Mouse (Mus musculus): ENCODE results near the gene Cdc37l1. TPM values are rescaled to one million over a fixed set of nuclear protein-coding genes. Genes with fewer than 3 reads are reported as not detected.
"Not testable (repeated sequence)": the region's sequence is repeated elsewhere in the genome, so short reads cannot be mapped to it uniquely, and the experiment has no call there.

The Cdc37l1 gene
- polyA plus RNA-seq, 1 experiment from 2014 or later: 34.9 TPM

DNA sequence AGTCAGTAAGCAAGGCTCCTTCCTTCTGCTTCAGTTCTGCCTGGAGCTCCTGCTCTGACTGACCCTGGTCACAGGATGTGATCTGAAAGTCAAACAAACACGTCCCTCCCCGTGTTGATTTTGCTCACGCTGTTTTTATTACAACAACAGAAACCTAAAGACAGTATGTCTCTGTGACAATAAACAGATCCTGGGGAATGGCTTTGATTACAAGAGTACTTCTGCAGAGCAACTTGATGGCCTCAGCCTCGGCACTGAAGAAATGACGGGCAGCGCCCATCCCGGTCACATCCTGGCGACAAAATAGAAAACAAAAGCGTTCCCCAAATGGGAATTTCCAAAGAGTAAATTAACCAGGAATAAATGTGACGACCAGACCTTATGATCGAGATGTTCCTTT is 19.9 kb upstream of the Cdc37l1 start:
- WGBS: 53% methylated on average over 11 of the region's 11 CpGs
- no peak overlapping the region for H3K9ac ChIP-seq
- H3K4me1 ChIP-seq: peaks cover 7% of the 10 kb centered on the region; the same call in 1 of the 2 replicates
- no peak for ATAC-seq (ENCODE audit: insufficient number of reproducible peaks, low FRiP score, low TSS enrichment, low read depth)
- H3K4me3 ChIP-seq: no peak overlapping the region
- H3K36me3 ChIP-seq: no peaks in the 10 kb centered on the region
- no peak overlapping the region for H3K4me2 ChIP-seq
- H3K9me3 ChIP-seq: no peaks in the 10 kb centered on the region
- H3K27me3 ChIP-seq: peaks cover 3% of the 10 kb centered on the region; the same call in 1 of the 2 replicates
- no peak overlapping the region for H3K27ac ChIP-seq

DNA sequence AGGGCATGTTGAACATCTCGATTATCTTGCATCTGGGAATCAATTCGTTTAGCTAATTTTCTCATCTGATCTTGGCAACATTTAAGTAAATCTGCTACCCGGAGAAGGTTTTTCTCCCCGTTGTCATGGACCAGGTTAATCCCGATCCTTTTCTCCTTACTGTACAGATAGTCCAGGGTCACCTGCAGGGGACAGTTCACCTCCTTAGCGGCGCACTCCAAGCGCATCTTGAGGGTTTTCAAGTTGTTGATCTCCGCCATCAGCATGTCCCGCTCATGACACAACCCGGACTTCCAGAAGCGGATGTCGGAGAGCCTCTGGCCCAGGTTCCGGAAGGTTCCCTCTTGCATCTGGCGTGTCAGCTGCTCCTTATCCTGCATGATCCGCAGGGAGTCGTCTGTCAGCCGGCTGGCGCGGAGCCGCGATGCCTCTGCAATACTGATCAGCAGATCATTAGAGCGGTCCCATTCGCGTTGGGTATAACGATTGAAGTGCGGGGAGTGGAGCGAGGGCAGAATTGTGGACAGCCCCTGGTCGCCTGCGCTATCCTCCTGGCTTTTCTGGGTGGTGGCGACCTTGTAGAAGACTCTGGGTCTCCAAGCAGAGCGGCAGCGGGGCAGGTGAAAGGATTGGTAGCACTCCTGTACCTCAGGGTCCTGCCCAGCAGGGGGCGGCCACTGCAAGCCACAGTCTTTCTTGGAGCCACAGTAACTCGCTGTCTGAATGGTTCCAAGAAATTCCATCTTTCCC is 15.1 kb upstream of the Cdc37l1 start:
- H3K36me3 ChIP-seq: no peaks in the 10 kb centered on the region
- no peaks in the 10 kb centered on the region for H3K9me3 ChIP-seq
- H3K27me3 ChIP-seq: peaks cover 6% of the 10 kb centered on the region; the same call in 1 of the 2 replicates
- no peak overlapping the region for H3K27ac ChIP-seq
- 16% methylated on average over 35 of the region's 35 CpGs for WGBS
- peak overlapping the region; percentile 64 for H3K4me2 ChIP-seq
- peaks cover 4% of the 10 kb centered on the region; the same call in 1 of the 2 replicates for H3K4me1 ChIP-seq
- H3K9ac ChIP-seq: no peak overlapping the region
- no peak for ATAC-seq (ENCODE audit: insufficient number of reproducible peaks, low FRiP score, low TSS enrichment, low read depth)
- peak overlapping the region; percentile 31 for H3K4me3 ChIP-seq

DNA sequence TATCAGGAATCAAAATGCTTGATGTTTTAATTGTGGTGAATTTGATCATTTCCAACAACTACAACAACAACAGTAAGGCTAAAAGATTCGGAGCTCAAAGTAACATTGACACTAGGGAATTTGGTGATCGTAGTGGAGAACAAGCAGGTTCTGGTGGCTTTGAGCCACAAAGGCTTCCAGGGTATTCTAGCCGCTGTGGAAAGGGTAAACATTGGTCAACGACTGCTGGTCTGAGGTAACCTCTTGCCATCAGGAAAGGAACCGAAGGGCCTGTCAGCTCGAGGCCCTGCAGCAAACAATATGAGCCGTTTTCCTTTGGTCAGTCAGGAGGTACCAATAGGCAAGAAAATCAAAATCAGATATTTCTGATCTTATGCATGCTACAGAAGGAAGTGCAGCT is 7.5 kb upstream of the Cdc37l1 start:
- Histone ChIP-seq H3K9me3 (no peaks in the 10 kb centered on the region), H3K4me2 (no peak overlapping the region), H3K4me1 (no peaks in the 10 kb centered on the region), H3K36me3 (no peaks in the 10 kb centered on the region), H3K27me3 (no peaks in the 10 kb centered on the region), H3K4me3 (no peak overlapping the region), H3K9ac (no peak overlapping the region), H3K27ac (no peak overlapping the region)
- ATAC-seq (ENCODE audit: insufficient number of reproducible peaks, low FRiP score, low TSS enrichment, low read depth): no peak
- WGBS: 75% methylated on average over 7 of the region's 7 CpGs

DNA sequence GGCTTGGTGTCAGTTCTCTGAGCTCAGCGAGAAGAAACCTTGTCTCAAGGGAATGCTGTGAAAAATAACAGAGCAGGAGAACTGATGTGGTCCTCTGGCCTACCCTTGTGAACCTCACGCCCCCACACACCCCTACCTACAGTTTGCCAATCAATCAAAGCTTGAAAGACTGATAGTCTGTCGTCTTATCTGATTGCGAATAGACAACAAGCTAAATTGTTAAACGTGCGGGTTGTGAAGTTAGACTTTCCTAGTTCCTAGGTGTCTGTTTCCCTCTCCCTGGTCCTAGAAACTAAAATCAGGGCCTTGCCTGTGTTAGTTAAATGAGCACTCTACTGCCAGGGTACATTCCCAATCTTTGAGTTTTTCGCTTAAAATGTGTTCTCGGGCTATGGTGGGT is 637 bp upstream of the Cdc37l1 start:
- no peak for ATAC-seq (ENCODE audit: insufficient number of reproducible peaks, low FRiP score, low TSS enrichment, low read depth)
- no peaks in the 10 kb centered on the region for H3K27me3 ChIP-seq
- 69% methylated on average over 8 of the region's 8 CpGs for WGBS
- H3K36me3 ChIP-seq: peaks cover 7% of the 10 kb centered on the region; the same call in 1 of the 2 replicates
- H3K9me3 ChIP-seq: no peaks in the 10 kb centered on the region
- peaks cover 17% of the 10 kb centered on the region for H3K4me1 ChIP-seq
- H3K27ac ChIP-seq: peak overlapping the region; percentile 91
- peak overlapping the region; percentile 96 for H3K4me3 ChIP-seq
- peak overlapping the region; percentile 71 for H3K9ac ChIP-seq
- peak overlapping the region; percentile 76 for H3K4me2 ChIP-seq

DNA sequence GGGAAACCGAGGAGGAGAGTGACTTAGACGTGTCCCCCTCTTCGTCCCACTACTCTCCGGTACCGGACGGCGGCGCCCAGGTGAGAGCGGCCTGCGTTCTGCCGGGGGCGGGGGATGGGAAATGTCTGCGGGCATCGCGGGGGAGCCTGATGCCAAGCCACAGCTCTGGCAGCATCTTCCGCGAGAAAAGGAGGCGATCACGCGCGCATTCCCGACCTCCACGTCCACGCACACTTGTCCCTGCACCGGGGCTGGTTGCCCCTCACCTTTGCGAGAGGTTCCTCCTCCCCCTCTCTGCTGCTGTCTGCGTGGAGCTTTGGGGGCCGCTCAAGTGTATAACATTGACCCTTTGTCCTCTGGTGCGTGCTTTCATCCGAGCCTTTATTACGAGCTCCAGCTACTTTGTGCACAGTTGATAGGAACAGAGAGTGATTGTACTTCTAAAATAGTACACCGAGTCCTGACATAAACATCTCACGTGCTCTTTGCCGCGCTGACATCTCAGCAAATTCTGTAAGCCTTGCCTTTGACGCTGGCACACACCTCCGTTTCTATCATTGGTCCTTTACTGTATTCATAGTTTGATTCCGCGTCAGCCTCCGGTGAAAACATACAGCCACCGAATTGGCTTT is 554 bp downstream of the Cdc37l1 start:
- H3K36me3 ChIP-seq: peaks cover 17% of the 10 kb centered on the region
- peak overlapping the region; percentile 71 for H3K9ac ChIP-seq
- WGBS: under 1% methylated on average over 36 of the region's 41 CpGs
- no peaks in the 10 kb centered on the region for H3K9me3 ChIP-seq
- peak overlapping the region; percentile 96 for H3K4me3 ChIP-seq
- H3K27ac ChIP-seq: peak overlapping the region; percentile 91
- H3K4me2 ChIP-seq: peak overlapping the region; percentile 76
- H3K4me1 ChIP-seq: peaks cover 17% of the 10 kb centered on the region
- H3K27me3 ChIP-seq: no peaks in the 10 kb centered on the region
- 0 out of 2 replicates have a peak, but pooled peaks have one; percentile 12 for ATAC-seq (ENCODE audit: insufficient number of reproducible peaks, low FRiP score, low TSS enrichment, low read depth)

DNA sequence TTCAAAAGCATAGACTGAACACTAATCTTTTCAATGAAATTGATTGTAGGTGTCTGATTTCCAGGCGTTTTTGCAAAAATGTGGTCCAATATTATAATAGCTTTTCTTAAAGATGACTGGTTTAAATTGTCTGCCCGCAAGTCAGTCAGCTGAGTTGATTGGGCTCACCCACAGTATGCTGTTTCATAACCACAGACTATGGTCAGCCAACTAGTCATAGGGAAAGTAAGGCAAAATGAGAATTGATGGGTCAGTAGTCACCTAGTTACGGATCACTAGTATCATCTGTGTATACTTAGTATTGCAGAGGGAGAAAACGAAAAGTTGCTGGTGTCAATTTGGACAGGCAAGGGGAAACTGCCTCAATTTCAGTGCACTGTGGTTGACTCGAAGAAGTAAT is 1.2 kb downstream of the Cdc37l1 start:
- ATAC-seq (ENCODE audit: insufficient number of reproducible peaks, low FRiP score, low TSS enrichment, low read depth): no peak
- 67% methylated on average over 5 of the region's 5 CpGs for WGBS
- peak overlapping the region; percentile 96 for H3K4me3 ChIP-seq
- H3K9me3 ChIP-seq: no peaks in the 10 kb centered on the region
- H3K9ac ChIP-seq: 0 out of 2 replicates have a peak overlapping the region, but pooled peaks have one; percentile 71
- H3K36me3 ChIP-seq: peaks cover 21% of the 10 kb centered on the region
- peak overlapping the region; percentile 76 for H3K4me2 ChIP-seq
- H3K27me3 ChIP-seq: no peaks in the 10 kb centered on the region
- peaks cover 17% of the 10 kb centered on the region for H3K4me1 ChIP-seq
- H3K27ac ChIP-seq: no peak overlapping the region; the same call in 1 of the 2 replicates

DNA sequence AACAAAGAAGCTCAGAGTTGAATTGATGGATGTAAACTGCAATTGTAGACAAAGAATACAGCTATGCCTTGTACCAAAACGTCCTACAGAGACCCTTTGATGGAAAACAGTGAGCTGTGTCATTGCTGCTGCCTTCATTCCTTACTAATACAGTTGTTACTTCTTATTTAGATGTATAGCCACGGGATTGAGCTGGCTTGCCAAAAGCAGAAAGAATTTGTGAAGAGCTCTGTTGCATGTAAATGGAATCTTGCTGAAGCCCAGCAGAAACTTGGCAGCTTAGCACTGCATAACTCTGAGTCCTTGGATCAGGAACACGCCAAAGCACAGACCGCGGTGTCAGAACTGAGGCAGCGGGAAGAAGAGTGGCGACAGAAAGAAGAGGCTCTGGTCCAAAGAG is 4.7 kb downstream of the Cdc37l1 start:
- no peaks in the 10 kb centered on the region for H3K9me3 ChIP-seq
- H3K4me3 ChIP-seq: no peak overlapping the region
- no peak overlapping the region for H3K4me2 ChIP-seq
- no peak overlapping the region for H3K27ac ChIP-seq
- H3K27me3 ChIP-seq: no peaks in the 10 kb centered on the region
- WGBS: 78% methylated on average over 7 of the region's 7 CpGs
- peaks cover 21% of the 10 kb centered on the region for H3K36me3 ChIP-seq
- H3K4me1 ChIP-seq: peaks cover 11% of the 10 kb centered on the region
- no peak overlapping the region for H3K9ac ChIP-seq
- no peak for ATAC-seq (ENCODE audit: insufficient number of reproducible peaks, low FRiP score, low TSS enrichment, low read depth)

DNA sequence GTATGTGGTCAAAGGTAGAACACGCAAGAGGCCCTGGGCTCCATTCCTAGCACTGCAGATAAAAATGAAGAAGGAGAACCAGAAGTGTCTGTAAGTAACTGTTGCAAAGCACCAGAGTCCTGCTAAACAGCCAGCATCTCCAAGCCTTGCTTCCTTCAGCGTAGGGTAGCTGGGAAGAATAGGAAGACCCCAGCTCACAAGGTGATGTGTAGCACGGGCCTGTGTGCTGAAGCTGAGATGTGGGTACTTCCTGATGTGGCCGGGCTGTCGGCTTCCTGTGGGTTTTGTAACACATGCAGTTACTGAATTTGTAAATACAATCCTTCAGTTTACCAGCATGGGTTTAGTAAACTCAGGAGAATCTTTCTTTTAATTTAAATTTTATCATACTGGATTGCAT is 5.2 kb downstream of the Cdc37l1 start:
- Histone ChIP-seq H3K9me3 (no peaks in the 10 kb centered on the region), H3K27me3 (no peaks in the 10 kb centered on the region), H3K4me3 (no peak overlapping the region), H3K27ac (no peak overlapping the region), H3K4me1 (peaks cover 11% of the 10 kb centered on the region), H3K9ac (no peak overlapping the region), H3K4me2 (no peak overlapping the region), H3K36me3 (peaks cover 24% of the 10 kb centered on the region)
- 88% methylated on average over 5 of the region's 5 CpGs for WGBS
- ATAC-seq (ENCODE audit: insufficient number of reproducible peaks, low FRiP score, low TSS enrichment, low read depth): no peak

DNA sequence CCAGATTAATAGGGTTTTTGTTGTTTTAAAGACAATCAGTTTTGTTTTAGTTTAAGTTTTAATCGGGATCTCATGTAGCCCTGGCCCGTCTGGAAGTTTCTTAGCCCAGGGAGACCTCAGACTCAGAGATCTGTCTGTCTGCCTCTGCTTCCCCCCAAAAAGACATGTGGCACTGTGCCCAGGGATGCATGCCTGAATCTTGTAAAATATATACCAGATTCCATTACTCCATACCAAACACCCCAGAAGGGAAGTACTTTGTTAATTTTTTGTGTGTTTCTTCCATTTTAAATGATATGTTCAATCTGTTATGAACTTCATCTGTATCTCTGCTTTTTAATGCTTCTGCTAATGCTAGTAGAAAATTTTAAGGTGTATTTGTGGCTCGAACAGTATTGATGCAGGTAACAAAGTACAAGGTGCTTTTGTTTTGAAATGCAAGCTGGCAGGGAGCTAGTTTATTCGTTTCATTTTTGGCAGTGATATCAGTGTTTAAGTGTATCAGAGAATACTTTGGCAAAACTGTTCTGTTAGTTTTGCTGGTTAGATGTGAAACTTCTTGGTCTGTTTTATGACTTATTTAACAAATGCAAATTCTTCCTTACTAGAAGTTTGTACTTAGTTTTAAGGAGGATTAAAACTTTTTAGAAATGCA is 8.0 kb downstream of the Cdc37l1 start:
- H3K4me1 ChIP-seq: no peaks in the 10 kb centered on the region
- H3K27ac ChIP-seq: no peak overlapping the region
- 69% methylated on average over 4 of the region's 4 CpGs for WGBS
- H3K36me3 ChIP-seq: peaks cover 43% of the 10 kb centered on the region
- no peaks in the 10 kb centered on the region for H3K9me3 ChIP-seq
- no peak overlapping the region for H3K4me2 ChIP-seq
- no peak overlapping the region for H3K4me3 ChIP-seq
- ATAC-seq (ENCODE audit: insufficient number of reproducible peaks, low FRiP score, low TSS enrichment, low read depth): no peak
- no peak overlapping the region for H3K9ac ChIP-seq
- H3K27me3 ChIP-seq: no peaks in the 10 kb centered on the region

DNA sequence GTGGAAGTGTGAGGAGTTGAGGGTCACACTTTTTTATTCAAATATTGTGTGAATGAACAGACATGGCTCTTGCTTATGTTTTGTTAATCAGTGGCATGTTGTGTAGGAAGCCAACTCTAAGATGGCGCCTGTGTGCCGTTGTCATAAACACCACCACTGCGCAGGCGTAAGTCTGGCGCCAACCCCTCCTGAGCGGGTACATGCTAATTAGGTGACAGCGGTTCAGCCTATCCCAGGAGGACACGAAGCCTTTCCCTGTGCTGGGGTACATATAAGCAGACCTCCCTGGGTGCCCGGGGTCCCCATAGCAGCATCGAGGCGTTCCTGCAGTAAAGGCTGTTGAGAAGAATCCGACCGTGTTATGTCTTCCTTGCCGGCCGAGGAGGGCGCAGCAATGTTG is 10.2 kb downstream of the Cdc37l1 start:
- H3K4me3 ChIP-seq; H3K4me1 ChIP-seq; H3K9ac ChIP-seq; H3K4me2 ChIP-seq; H3K27ac ChIP-seq; H3K9me3 ChIP-seq; H3K27me3 ChIP-seq; ATAC-seq (ENCODE audit: insufficient number of reproducible peaks, low FRiP score, low TSS enrichment, low read depth): not testable (repeated sequence)
- H3K36me3 ChIP-seq: peaks cover 35% of the 10 kb centered on the region
- 97% methylated on average over 16 of the region's 16 CpGs for WGBS

DNA sequence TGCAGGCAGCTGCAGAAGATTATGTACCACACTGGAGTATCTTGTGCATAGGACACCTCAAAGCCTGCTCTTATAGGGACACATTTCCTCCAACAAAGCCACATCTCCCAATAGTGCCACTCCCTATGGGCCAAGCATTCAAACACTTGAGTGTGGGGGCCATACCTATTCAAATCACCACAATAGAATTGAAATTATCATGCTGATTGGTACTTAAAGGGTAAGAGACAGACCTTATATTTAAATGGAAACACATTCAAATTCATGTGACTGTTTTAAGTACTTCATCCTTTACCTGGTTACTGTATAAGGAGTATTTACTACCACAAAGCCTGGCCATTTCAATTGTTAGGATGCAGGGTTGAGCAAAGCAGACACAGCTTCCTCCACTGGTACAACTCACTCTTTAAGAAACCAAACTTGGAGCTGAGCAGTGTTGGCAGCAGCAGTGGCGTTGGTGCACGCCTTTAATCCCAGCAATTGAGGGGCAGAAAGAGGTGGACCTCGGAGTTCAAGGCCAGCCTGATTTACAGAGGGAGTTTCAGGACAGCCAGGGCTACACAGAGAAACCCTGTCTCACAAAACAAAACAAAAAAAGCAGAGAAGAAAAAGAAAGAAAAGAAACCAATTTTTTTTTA is 18.0 kb downstream of the Cdc37l1 start:
- Histone ChIP-seq H3K4me1 (no peaks in the 10 kb centered on the region), H3K4me3 (no peak overlapping the region), H3K4me2 (no peak overlapping the region), H3K9me3 (no peaks in the 10 kb centered on the region), H3K9ac (no peak overlapping the region), H3K27me3 (no peaks in the 10 kb centered on the region), H3K36me3 (peaks cover 51% of the 10 kb centered on the region), H3K27ac (no peak overlapping the region)
- ATAC-seq (ENCODE audit: insufficient number of reproducible peaks, low FRiP score, low TSS enrichment, low read depth): no peak
- WGBS: 88% methylated on average over 3 of the region's 3 CpGs
